Mouse (Mus musculus) brain, embryonic 18.5 days (tissue): ENCODE results near the gene Padi6.

Experiments
- DNase-seq: peaks from one replicate; pipeline ENCODE4 v3.0.0-alpha.2; 2012; ENCODE audit warnings: low read depth, low spot score

Gene Padi6

GRCm38 (mm10) chr4:140750328-140750727 is 7.9 kb upstream of the Padi6 start:
- DNase-seq: no peak

GRCm38 (mm10) chr4:140747978-140748377 is 5.5 kb upstream of the Padi6 start:
- no peak for DNase-seq

GRCm38 (mm10) chr4:140744654-140745053 is 2.2 kb upstream of the Padi6 start:
- no peak for DNase-seq

- DNase-seq: no peak
Observed at GRCm38 (mm10) chr4:140743086-140743485, 643 bp upstream of the Padi6 start.

- no peak for DNase-seq
Observed at GRCm38 (mm10) chr4:140741401-140741800, 1.0 kb downstream of the Padi6 start.

GRCm38 (mm10) chr4:140740655-140741054 is 1.8 kb downstream of the Padi6 start:
- no peak for DNase-seq

GRCm38 (mm10) chr4:140732871-140733270 is 9.6 kb downstream of the Padi6 start:
- DNase-seq: no peak

- no peak for DNase-seq
Observed at GRCm38 (mm10) chr4:140731654-140732053, 10.8 kb downstream of the Padi6 start.

GRCm38 (mm10) chr4:140726907-140727306 is 15.5 kb downstream of the Padi6 start:
- no peak for DNase-seq

- no peak for DNase-seq
Observed at GRCm38 (mm10) chr4:140724739-140725138, 17.7 kb downstream of the Padi6 start.

- DNase-seq: no peak
Observed at GRCm38 (mm10) chr4:140723801-140724200, 18.6 kb downstream of the Padi6 start.

- DNase-seq: no peak
Observed at GRCm38 (mm10) chr4:140723192-140723591, 19.3 kb downstream of the Padi6 start.

GRCm38 (mm10) chr4:140722710-140723109 is 19.7 kb downstream of the Padi6 start:
- no peak for DNase-seq

GRCm38 (mm10) chr4:140721968-140722490 is 20.4 kb downstream of the Padi6 start:
- DNase-seq: no peak

GRCm38 (mm10) chr4:140720091-140720490 is 22.4 kb downstream of the Padi6 start:
- DNase-seq: no peak

- DNase-seq: no peak
Observed at GRCm38 (mm10) chr4:140718436-140718835, 24.0 kb downstream of the Padi6 start.

- no peak for DNase-seq
Observed at GRCm38 (mm10) chr4:140716994-140717393, 25.4 kb downstream of the Padi6 start.

- no peak for DNase-seq
Observed at GRCm38 (mm10) chr4:140714586-140714985, 27.9 kb downstream of the Padi6 start.

GRCm38 (mm10) chr4:140713480-140714365 is 28.7 kb downstream of the Padi6 start:
- DNase-seq: peak; percentile 86

GRCm38 (mm10) chr4:140711360-140711759 is 31.1 kb downstream of the Padi6 start:
- DNase-seq: no peak

- DNase-seq: no peak
Observed at GRCm38 (mm10) chr4:140710781-140711180, 31.7 kb downstream of the Padi6 start.

- no peak for DNase-seq
Observed at GRCm38 (mm10) chr4:140709617-140710016, 32.8 kb downstream of the Padi6 start.

GRCm38 (mm10) chr4:140709111-140709510 is 33.3 kb downstream of the Padi6 start:
- DNase-seq: no peak
